Mouse (Mus musculus) liver, embryonic 14.5 days (tissue): Measurements from ENCODE around the gene Gpr179. TPM values are rescaled to one million over a fixed set of nuclear protein-coding genes. Genes with fewer than 3 reads are reported as not detected.

Experiments
- ATAC-seq: fragments of 200-750 bp; cut with Nextera tagmentation; 2 replicates; pipeline ENCODE4 v1.8.0; 2017; ENCODE audit warnings: moderate number of reproducible peaks, mild to moderate bottlenecking, moderate library complexity; ENCODE audit not compliant: insufficient read depth
- DNase-seq, 3 experiments: peaks; one replicate each; pipeline ENCODE4 v3.0.0-alpha.2; 2012 to 2013; ENCODE audit warnings: low read depth in 3 of 3, low spot score in 3 of 3
- H3K27ac ChIP-seq: fragments of 300-500 bp; sonication (generic); 2 replicates; pipeline ENCODE4 v1.5.1; 2014; ENCODE audit warnings: moderate library complexity, mild to moderate bottlenecking, control low read depth, inconsistent platforms
- H3K27me3 ChIP-seq: fragments of 300-500 bp; sonication (generic); 2 replicates; pipeline ENCODE4 v1.6.1; 2014; ENCODE audit warnings: mild to moderate bottlenecking, low read length, moderate library complexity; ENCODE audit not compliant: control insufficient read depth, insufficient read depth
- H3K36me3 ChIP-seq: fragments of 300-500 bp; sonication (generic); replicated peaks from 2 replicates; pipeline ENCODE4 v1.6.1; 2014; ENCODE audit warnings: low read depth; ENCODE audit not compliant: control insufficient read depth, insufficient read depth
- H3K4me1 ChIP-seq, 2 experiments: fragments of 200-500 bp in 1 of 2; fragments of 300-500 bp in 1 of 2; sonication (generic) in 1 of 2; replicated peaks; 2 replicates each; pipeline ENCODE4 v1.6.1; 2012 to 2014; ENCODE audit warnings: antibody characterized with exemption in 1 of 2, inconsistent platforms in 1 of 2, low read length in 1 of 2; ENCODE audit not compliant: control insufficient read depth in 2 of 2, insufficient read depth in 2 of 2
- H3K4me2 ChIP-seq: fragments of 300-500 bp; sonication (generic); 2 replicates; pipeline ENCODE4 v1.6.1; 2014; ENCODE audit warnings: low read depth, mild to moderate bottlenecking, control low read depth, moderate library complexity
- H3K4me3 ChIP-seq, 2 experiments: fragments of 200-500 bp in 1 of 2; fragments of 300-500 bp in 1 of 2; sonication (generic) in 1 of 2; 2 replicates each; pipeline ENCODE4 v1.5.1; 2012 to 2014; ENCODE audit warnings: low read depth in 2 of 2, low read length in 2 of 2, mild to moderate bottlenecking in 2 of 2, control low read depth in 1 of 2, inconsistent platforms in 1 of 2, moderate library complexity in 1 of 2; ENCODE audit not compliant: insufficient read depth in 1 of 2
- H3K9ac ChIP-seq: fragments of 300-500 bp; sonication (generic); replicated peaks from 2 replicates; pipeline ENCODE4 v1.6.1; 2014; ENCODE audit warnings: mild to moderate bottlenecking, control low read depth, moderate library complexity
- H3K9me3 ChIP-seq: fragments of 300-500 bp; sonication (generic); 2 replicates; pipeline ENCODE4 v1.6.1; 2016; ENCODE audit warnings: low read length, mixed read lengths; ENCODE audit not compliant: control insufficient read depth
- CTCF ChIP-seq: IDR thresholded peaks from 2 replicates; pipeline ENCODE4 v1.5.1; 2016; ENCODE audit warnings: antibody characterized with exemption, low read depth, control low read depth
- EP300 ChIP-seq: IDR thresholded peaks from 2 replicates; pipeline ENCODE4 v1.6.1; 2016; ENCODE audit warnings: antibody characterized with exemption, low read depth
- WGBS: fragments of 180-500 bp; shearing (Covaris S2); extraction: QIAGEN DNeasy Blood & Tissue Kit; methylation state at CpG from one replicate; pipeline ENCODE4 v1.1.7; 2014; ENCODE audit not compliant: insufficient replicate concordance; 5-methylcytosine and 5-hydroxymethylcytosine counted together
- polyA plus RNA-seq, 2 experiments: library from polyadenylated mRNA; depleted of rRNA in 1 of 2; stranded (reverse) in 1 of 2; unstranded in 1 of 2; fragments of >200 nt; fragmentation: Nextera tagmentation in 1 of 2; extraction: Ambion mirVana in 1 of 2; gene quantifications; 2 replicates each; pipeline versions ENCODE4 v1.2.1 to v1.2.3; 2012 to 2014

Gpr179 gene
- polyA plus RNA-seq, 2 experiments: 0.01 TPM; not detected in 1

GRCm38 (mm10) chr11:97338977-97339315, 12.9 kb downstream of the Gpr179 start:
- WGBS: 44% methylated on average over 17 of the region's 17 CpGs
- DNase-seq: no peak
- Histone ChIP-seq H3K9ac (no peak overlapping the region), H3K4me2 (no peak overlapping the region), H3K36me3 (no peaks in the 10 kb centered on the region), H3K4me3 (no peak overlapping the region), H3K9me3 (no peaks in the 10 kb centered on the region), H3K27ac (no peak overlapping the region), H3K4me1 (no peaks in the 10 kb centered on the region), H3K27me3 (peaks cover 18% of the 10 kb centered on the region; the same call in 1 of the 2 replicates)
- ATAC-seq: no peak
- TF ChIP-seq CTCF (no peak), EP300 (no peak)

GRCm38 (mm10) chr11:97338302-97338976, 13.4 kb downstream of the Gpr179 start:
- peaks cover 18% of the 10 kb centered on the region; the same call in 1 of the 2 replicates for H3K27me3 ChIP-seq
- H3K27ac ChIP-seq: no peak overlapping the region
- no peaks in the 10 kb centered on the region for H3K4me1 ChIP-seq
- H3K4me3 ChIP-seq: no peak overlapping the region
- H3K9ac ChIP-seq: no peak overlapping the region
- TF ChIP-seq EP300: no peak
- no peak for TF ChIP-seq CTCF
- H3K36me3 ChIP-seq: no peaks in the 10 kb centered on the region
- ATAC-seq: no peak
- H3K4me2 ChIP-seq: no peak overlapping the region
- DNase-seq: no peak
- WGBS: 51% methylated on average over 21 of the region's 21 CpGs
- H3K9me3 ChIP-seq: no peaks in the 10 kb centered on the region

- Histone ChIP-seq H3K27ac (no peak overlapping the region), H3K9me3 (no peaks in the 10 kb centered on the region), H3K9ac (no peak overlapping the region), H3K4me3 (no peak overlapping the region), H3K4me1 (peaks cover 0 to 5% of the 10 kb centered on the region in 2 experiments; a peak in 1 of 4 replicates), H3K36me3 (no peaks in the 10 kb centered on the region), H3K4me2 (no peak overlapping the region), H3K27me3 (peaks cover 18% of the 10 kb centered on the region; the same call in 1 of the 2 replicates)
- 71% methylated on average over 12 of the region's 12 CpGs for WGBS
- TF ChIP-seq CTCF (no peak), EP300 (no peak)
- no peak for ATAC-seq
- no peak for DNase-seq
These were observed 14.5 kb downstream of the Gpr179 start for GRCm38 (mm10) chr11:97337363-97337762.

- Histone ChIP-seq H3K9ac (no peak overlapping the region), H3K4me3 (no peak overlapping the region), H3K4me2 (no peak overlapping the region), H3K9me3 (no peaks in the 10 kb centered on the region), H3K36me3 (no peaks in the 10 kb centered on the region), H3K27ac (no peak overlapping the region), H3K27me3 (peaks cover 18% of the 10 kb centered on the region; the same call in 1 of the 2 replicates), H3K4me1 (peaks cover 0 to 5% of the 10 kb centered on the region in 2 experiments; a peak in 1 of 4 replicates)
- ATAC-seq (no peak), DNase-seq (no peak)
- TF ChIP-seq EP300: no peak
- TF ChIP-seq CTCF: no peak
- 47% methylated on average over 14 of the region's 14 CpGs for WGBS
These were observed 15.0 kb downstream of the Gpr179 start for GRCm38 (mm10) chr11:97336751-97337345.

DNA sequence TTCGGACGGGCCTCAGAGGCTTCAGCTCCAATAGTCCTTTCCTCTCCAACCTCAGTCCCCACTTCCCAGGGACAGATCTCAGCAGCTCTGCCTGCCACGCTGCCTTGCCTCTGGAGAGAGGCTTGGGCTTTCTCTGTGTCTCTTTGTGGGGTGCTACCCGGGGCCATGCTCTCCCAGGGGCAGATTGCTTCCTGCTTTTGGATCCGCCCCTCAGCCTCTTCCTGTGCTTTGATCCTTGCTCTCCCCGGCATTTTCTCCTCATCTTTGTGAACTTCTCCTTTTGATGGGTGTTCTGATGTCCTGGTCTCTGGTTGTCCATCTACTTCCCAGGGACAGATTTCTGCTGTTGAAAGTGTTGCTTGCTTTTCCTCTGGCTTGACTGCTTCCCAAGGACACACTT, 15.6 kb downstream of the Gpr179 start:
- Histone ChIP-seq H3K4me2 (no peak overlapping the region), H3K36me3 (no peaks in the 10 kb centered on the region), H3K4me3 (no peak overlapping the region), H3K9me3 (no peaks in the 10 kb centered on the region), H3K27ac (no peak overlapping the region), H3K4me1 (peaks cover 0 to 5% of the 10 kb centered on the region in 2 experiments; a peak in 1 of 4 replicates), H3K27me3 (peaks cover 18% of the 10 kb centered on the region; the same call in 1 of the 2 replicates), H3K9ac (no peak overlapping the region)
- DNase-seq (no peak), ATAC-seq (no peak)
- TF ChIP-seq EP300: no peak
- no peak for TF ChIP-seq CTCF
- WGBS: 24% methylated on average over 6 of the region's 6 CpGs
